In the genomic region with DNA sequence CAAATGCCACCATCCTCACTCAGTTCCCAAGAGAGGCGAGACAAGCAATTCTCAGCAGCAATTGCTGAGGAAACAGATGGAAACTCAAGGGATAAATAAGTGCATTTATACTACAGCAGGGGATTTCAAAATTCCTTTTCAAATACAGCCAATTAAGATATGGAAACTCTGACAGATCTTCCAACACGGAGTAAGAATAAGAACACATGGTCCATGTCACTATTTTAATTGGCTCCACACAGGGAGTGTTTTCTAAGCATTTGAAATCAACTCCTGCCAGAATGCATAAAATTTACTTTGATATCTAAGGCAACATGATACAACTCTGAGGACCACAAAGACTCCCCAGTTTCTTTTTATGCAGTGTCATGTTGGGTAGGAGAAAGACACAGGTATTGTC, we compare ENCODE assay signal across 22 mouse cellular contexts. TPM values are rescaled to one million over a fixed set of nuclear protein-coding genes. Genes with fewer than 3 reads are reported as not detected.
"Had no signal": no experiment of that assay in that cellular context is flagged by ENCODE, and none has a peak within 500 bp of the region (broad histone marks: within the 10 kb centered on the region; RNA-seq: fewer than 3 reads in every experiment).

No protein-coding gene starts in this region.

- H3K27ac ChIP-seq: lung, embryonic 15.5 days; macrophage; midbrain, embryonic 13.5 days; neural tube, embryonic 13.5 days; neural tube, embryonic 15.5 days had no signal

- H3K4me1 ChIP-seq: lung, embryonic 15.5 days; megakaryocyte, embryonic 14.5 days; midbrain, embryonic 13.5 days; neural tube, embryonic 13.5 days; neural tube, embryonic 15.5 days had no signal

- H3K36me3 ChIP-seq: lung, embryonic 15.5 days; midbrain, embryonic 13.5 days; neural tube, embryonic 13.5 days; neural tube, embryonic 15.5 days had no signal

- H3K4me3 ChIP-seq: lung, embryonic 15.5 days; megakaryocyte, embryonic 14.5 days; midbrain, embryonic 13.5 days; myocyte; neural tube, embryonic 13.5 days; neural tube, embryonic 15.5 days had no signal

- H3K9me3 ChIP-seq: lung, embryonic 15.5 days; megakaryocyte, embryonic 14.5 days; midbrain, embryonic 13.5 days; neural tube, embryonic 13.5 days; neural tube, embryonic 15.5 days had no signal

- H3K9ac ChIP-seq: lung, embryonic 15.5 days; midbrain, embryonic 13.5 days; neural tube, embryonic 13.5 days; neural tube, embryonic 15.5 days had no signal

- H3K27me3 ChIP-seq: lung, embryonic 15.5 days; megakaryocyte, embryonic 14.5 days; midbrain, embryonic 13.5 days; neural tube, embryonic 13.5 days; neural tube, embryonic 15.5 days had no signal

- DNase-seq: lung, adult 2 months; lung, postnatal 14 days; lung, postnatal 36 days; retina, postnatal 1 day; right cerebral cortex, adult 18-20 months; right cerebral cortex, postnatal 25 days; right cerebral cortex, postnatal 4 days; spleen, adult 18-20 months; thymus, adult 18-20 months; thymus, postnatal 14 days; thymus, postnatal 36 days had no signal

- H3K4me2 ChIP-seq: lung, embryonic 15.5 days; midbrain, embryonic 11.5 days; midbrain, embryonic 13.5 days; neural tube, embryonic 13.5 days; neural tube, embryonic 15.5 days had no signal

- ATAC-seq: lung, postnatal 0 days; midbrain, embryonic 13.5 days; midbrain, embryonic 16.5 days had no signal

RNA-seq across cellular contexts. Expression of gene Sgcd, which starts 49.0 kb away (rescaled TPM):
- total RNA-seq: megakaryocyte progenitor cell, adult 5-6 weeks had no signal
- polyA plus RNA-seq: macrophage had no signal
